ENCODE assay signal across 8 mouse cellular contexts in genomic region chr2:35978941-35979643, GRCm38 (mm10). TPM values are rescaled to one million over a fixed set of nuclear protein-coding genes. Genes with fewer than 3 reads are reported as not detected.
DNase-seq lines count a peak whose midpoint lies in the region; ATAC-seq and TF ChIP-seq lines count a peak whose summit lies in the region.

No protein-coding gene starts in this region.

- no peak for TF ChIP-seq CTCF in layer of hippocampus, adult 2 months (conservative IDR thresholded peaks at IDR 0.05)

- peak overlapping the region; percentile 83 for H3K9ac ChIP-seq in forebrain, embryonic 15.5 days (replicated peaks)

- H3K4me1 ChIP-seq in forebrain, embryonic 15.5 days: peaks cover 23% of the 10 kb centered on the region

- intact Hi-C loops in heart, postnatal 25 days (cut with DNase I): loop anchor here (5.0 kb wide), 1 partner anchor 58 kb away; no protein-coding TSS in a partner anchor

- under 1% methylated on average over 76 of the region's 76 CpGs for WGBS in forebrain, embryonic 15.5 days

- no peaks in the 10 kb centered on the region for H3K9me3 ChIP-seq in forebrain, embryonic 15.5 days

- DNase-seq in layer of hippocampus, adult 11-12 months (ENCODE audit: low spot score): peak; percentile 35
- DNase-seq in layer of hippocampus, adult 9-10 months (ENCODE audit: low spot score): no peak
- DNase-seq in c-Kit-positive CD71-positive TER-119-positive erythroid progenitor cells, embryonic 14.5 days (ENCODE audit: low spot score): peak; percentile 15
- DNase-seq in heart, postnatal 25 days (ENCODE audit: low spot score): peak; percentile 20
- peak in 1 of 2 experiments; percentile 34 for DNase-seq in layer of hippocampus, adult 2 months (ENCODE audit: low spot score in 2 of 2)
- peak; percentile 21 for DNase-seq in lung, postnatal 36 days
- DNase-seq in retina, embryonic 14.5 days (ENCODE audit: low spot score): peak; percentile 59

- no peaks in the 10 kb centered on the region for H3K27me3 ChIP-seq in forebrain, embryonic 15.5 days

- H3K4me2 ChIP-seq in forebrain, embryonic 15.5 days (replicated peaks): peak overlapping the region; percentile 98

- no peaks in the 10 kb centered on the region for H3K36me3 ChIP-seq in forebrain, embryonic 15.5 days

- H3K27ac ChIP-seq in forebrain, embryonic 15.5 days (replicated peaks): peak overlapping the region; percentile 81
- peak overlapping the region; percentile 92 for H3K27ac ChIP-seq in layer of hippocampus, adult 2 months

- peak overlapping the region; percentile 72 for H3K4me3 ChIP-seq in forebrain, embryonic 15.5 days
- H3K4me3 ChIP-seq in layer of hippocampus, adult 2 months: peak overlapping the region; percentile 73

- ATAC-seq in forebrain, embryonic 15.5 days (replicated peaks): peak; percentile 82

RNA-seq across cellular contexts. Expression of gene Ttll11, which starts 0.6 kb away (rescaled TPM):
- 2.7 and 3.0 TPM in 2 replicates for polyA plus RNA-seq in forebrain, embryonic 15.5 days (2015; fragmentation: Nextera tagmentation; extraction: Ambion mirVana)
- total RNA-seq in heart, postnatal 25 days (2021): 1 to 10 TPM; 1.1 to 1.2 TPM
- 10 to 100 TPM; 33.9 to 38.8 TPM for total RNA-seq in layer of hippocampus, adult 2 months (2021)

Comparison
In these comparisons a context has a peak if more than half of its experiments do, and no peak if none do; other contexts are left out.
1. RNA of gene Ttll11, which starts 0.6 kb away (total RNA-seq): 33.9 to 38.8 TPM in layer of hippocampus, adult 2 months; 1.1 to 1.2 TPM in heart, postnatal 25 days; every median in the first group is over 10 times any median in the second.